Mouse (Mus musculus) C2C12 (cell line): ENCODE measurements around the gene Nup155.

ENCODE experiments used
- CTCF ChIP-seq: IDR thresholded peaks from one replicate; pipeline ENCODE4 v1.5.1; 2011; ENCODE audit not compliant: control insufficient read depth, insufficient read depth, insufficient read length
- FOSL1 ChIP-seq: IDR thresholded peaks from one replicate; pipeline ENCODE4 v1.8.0; 2011; ENCODE audit warnings: mild to moderate bottlenecking, low read length; ENCODE audit not compliant: poor library complexity, insufficient read depth, severe bottlenecking
- MYOD1 ChIP-seq: IDR thresholded peaks from one replicate; pipeline ENCODE4 v1.6.1; 2011; ENCODE audit warnings: low read depth; ENCODE audit not compliant: control insufficient read depth, insufficient read length
- MYOG ChIP-seq: IDR thresholded peaks from one replicate; pipeline ENCODE4 v1.6.1; 2011; ENCODE audit not compliant: control insufficient read depth, insufficient read length; ENCODE audit errors: extremely low read depth
- USF1 ChIP-seq: IDR thresholded peaks from one replicate; pipeline ENCODE4 v1.6.1; 2011; ENCODE audit warnings: low read depth, mild to moderate bottlenecking, control low read depth, moderate library complexity

DNA sequence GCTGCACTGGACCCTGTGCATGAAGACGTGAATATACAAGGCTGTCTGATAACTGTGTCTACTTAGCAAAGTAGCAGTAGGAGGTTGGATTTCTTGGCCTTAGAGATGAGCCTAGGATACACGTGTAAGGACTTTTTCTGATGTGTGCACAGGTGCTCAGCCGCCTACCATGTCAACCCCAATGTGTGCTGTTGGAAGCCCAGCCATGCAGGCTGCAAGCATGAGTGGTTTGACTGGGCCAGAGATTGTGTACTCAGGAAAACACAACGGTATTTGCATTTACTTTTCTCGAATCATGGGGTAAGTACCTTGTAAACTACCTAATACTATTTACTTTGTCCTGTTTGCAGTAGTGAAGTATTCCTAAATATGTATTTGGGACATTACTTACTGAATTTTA, 26.5 kb downstream of the Nup155 start:
- TF ChIP-seq CTCF (no peak), USF1 (no peak), FOSL1 (no peak), MYOG (no peak), MYOD1 (no peak)
